Mouse (Mus musculus) forebrain, embryonic 15.5 days (tissue): Measurements from ENCODE around the gene Dhh. TPM values are rescaled to one million over a fixed set of nuclear protein-coding genes. Genes with fewer than 3 reads are reported as not detected.
"Not testable (repeated sequence)": the region's sequence is repeated elsewhere in the genome, so short reads cannot be mapped to it uniquely, and the experiment has no call there.

ENCODE experiments used
- ATAC-seq: fragments of 200-750 bp; cut with Nextera tagmentation; replicated peaks from 2 replicates; pipeline ENCODE4 v1.8.0; 2017; ENCODE audit warnings: mild to moderate bottlenecking, moderate TSS enrichment, moderate library complexity
- H3K27ac ChIP-seq: fragments of 300-500 bp; sonication (generic); replicated peaks from 2 replicates; pipeline ENCODE4 v1.5.1; 2015; ENCODE audit warnings: mild to moderate bottlenecking, inconsistent platforms
- H3K27me3 ChIP-seq: fragments of 300-500 bp; sonication (generic); 2 replicates; pipeline ENCODE4 v1.6.1; 2015; ENCODE audit warnings: inconsistent platforms
- H3K36me3 ChIP-seq: fragments of 300-500 bp; sonication (generic); 2 replicates; pipeline ENCODE4 v1.6.1; 2015; ENCODE audit warnings: mild to moderate bottlenecking, inconsistent platforms
- H3K4me1 ChIP-seq: fragments of 300-500 bp; sonication (generic); 2 replicates; pipeline ENCODE4 v1.6.1; 2015; ENCODE audit warnings: inconsistent platforms
- H3K4me2 ChIP-seq: fragments of 300-500 bp; sonication (generic); replicated peaks from 2 replicates; pipeline ENCODE4 v1.6.1; 2015; ENCODE audit warnings: mild to moderate bottlenecking, inconsistent platforms
- H3K4me3 ChIP-seq: fragments of 300-500 bp; sonication (generic); 2 replicates; pipeline ENCODE4 v1.5.1; 2015; ENCODE audit warnings: mild to moderate bottlenecking, inconsistent platforms
- H3K9ac ChIP-seq: fragments of 300-500 bp; sonication (generic); replicated peaks from 2 replicates; pipeline ENCODE4 v1.6.1; 2015; ENCODE audit warnings: mild to moderate bottlenecking, inconsistent platforms
- H3K9me3 ChIP-seq: fragments of 300-500 bp; sonication (generic); 2 replicates; pipeline ENCODE4 v1.6.1; 2016; ENCODE audit warnings: inconsistent platforms
- WGBS: fragments of 180-500 bp; shearing (Covaris S2); methylation state at CpG from one replicate; pipeline ENCODE4 v1.1.7; 2015; ENCODE audit warnings: mixed read lengths; 5-methylcytosine and 5-hydroxymethylcytosine counted together
- polyA plus RNA-seq: library from polyadenylated mRNA; unstranded; fragments of >200 nt; fragmentation: Nextera tagmentation; extraction: Ambion mirVana; gene quantifications from 2 replicates; pipeline ENCODE4 v1.2.1, GENCODE M21; 2015

Gene Dhh
- polyA plus RNA-seq = 0.52 and 0.68 TPM in 2 replicates

GRCm38 (mm10) chr15:98897928-98898800 is at the start of gene Dhh:
Dhh (minus strand) TSS chr15:98898540.
- peaks cover 40% of the 10 kb centered on the region for H3K4me1 ChIP-seq
- ATAC-seq = 0 out of 2 replicates have a peak, but pooled peaks have one; percentile 14
- no peak within 1 kb of the TSS for H3K27ac ChIP-seq
- H3K27me3 ChIP-seq = peaks cover 65% of the 10 kb centered on the region
- WGBS = under 1% methylated on average over 41 of the region's 41 CpGs
- H3K9me3 ChIP-seq = no peaks in the 10 kb centered on the region
- peak within 1 kb of the TSS; percentile 15 for H3K4me3 ChIP-seq
- peak within 1 kb of the TSS; percentile 26 for H3K4me2 ChIP-seq
- H3K9ac ChIP-seq = no peak within 1 kb of the TSS
- H3K36me3 ChIP-seq = peaks cover 3% of the 10 kb centered on the region

DNA sequence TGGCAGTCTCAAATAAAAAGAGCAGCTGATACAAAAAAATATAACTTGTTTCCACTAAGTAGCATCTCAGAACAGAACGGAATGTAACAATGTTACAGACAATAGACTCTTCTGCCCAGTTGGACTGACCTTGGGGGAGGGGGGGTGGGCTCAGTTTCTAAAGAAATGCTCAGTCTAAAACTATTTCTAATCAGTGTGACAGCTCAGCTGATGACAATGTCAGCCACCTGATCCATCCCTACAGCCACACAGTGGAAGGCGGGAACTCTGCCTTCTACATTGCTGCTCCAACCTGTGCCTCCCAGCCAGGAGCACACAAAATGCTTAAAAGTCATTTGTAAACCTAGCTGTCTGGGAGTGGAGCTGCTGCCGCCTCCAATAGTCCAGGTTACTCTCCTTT is 49.5 kb upstream of the Dhh start:
- 50% methylated on average over 3 of the region's 3 CpGs for WGBS
- no peak for ATAC-seq
- no peaks in the 10 kb centered on the region for H3K9me3 ChIP-seq
- H3K9ac ChIP-seq = 0 out of 2 replicates have a peak overlapping the region, but pooled peaks have one; percentile 0
- no peaks in the 10 kb centered on the region for H3K27me3 ChIP-seq
- peak overlapping the region; percentile 71 for H3K4me2 ChIP-seq
- H3K4me1 ChIP-seq = peaks cover 18% of the 10 kb centered on the region
- peak overlapping the region; percentile 40; the same call in 1 of the 2 replicates for H3K4me3 ChIP-seq
- H3K36me3 ChIP-seq = peaks cover 15% of the 10 kb centered on the region
- peak overlapping the region; percentile 48 for H3K27ac ChIP-seq

GRCm38 (mm10) chr15:98943133-98943532 is 44.8 kb upstream of the Dhh start:
- WGBS = 82% methylated on average over 4 of the region's 4 CpGs

GRCm38 (mm10) chr15:98942081-98942480 is 43.7 kb upstream of the Dhh start:
- H3K4me2 ChIP-seq = no peak overlapping the region
- H3K4me1 ChIP-seq = no peaks in the 10 kb centered on the region
- no peak for ATAC-seq
- 71% methylated on average over 4 of the region's 4 CpGs for WGBS
- H3K27me3 ChIP-seq = no peaks in the 10 kb centered on the region
- no peak overlapping the region for H3K4me3 ChIP-seq
- no peaks in the 10 kb centered on the region for H3K9me3 ChIP-seq
- no peak overlapping the region for H3K9ac ChIP-seq
- no peaks in the 10 kb centered on the region for H3K36me3 ChIP-seq
- H3K27ac ChIP-seq = no peak overlapping the region

More at GRCm38 (mm10) chr15:98943133-98943532, 44.8 kb upstream of the Dhh start:
- H3K27ac ChIP-seq = no peak overlapping the region
- ATAC-seq = no peak
- H3K9ac ChIP-seq = no peak overlapping the region
- no peaks in the 10 kb centered on the region for H3K36me3 ChIP-seq
- H3K4me2 ChIP-seq = no peak overlapping the region
- peaks cover 4% of the 10 kb centered on the region; the same call in 1 of the 2 replicates for H3K4me1 ChIP-seq
- H3K9me3 ChIP-seq = no peaks in the 10 kb centered on the region
- no peak overlapping the region for H3K4me3 ChIP-seq
- no peaks in the 10 kb centered on the region for H3K27me3 ChIP-seq

GRCm38 (mm10) chr15:98941539-98941938 is 43.2 kb upstream of the Dhh start:
- no peak for ATAC-seq
- Histone ChIP-seq H3K27me3 (no peaks in the 10 kb centered on the region), H3K4me2 (no peak overlapping the region), H3K4me1 (no peaks in the 10 kb centered on the region), H3K9me3 (no peaks in the 10 kb centered on the region), H3K36me3 (no peaks in the 10 kb centered on the region), H3K4me3 (no peak overlapping the region), H3K27ac (no peak overlapping the region), H3K9ac (no peak overlapping the region)
- WGBS = 90% methylated on average over 2 of the region's 2 CpGs

- no peak overlapping the region for H3K4me2 ChIP-seq
- 43% methylated on average over 10 of the region's 10 CpGs for WGBS
- no peak for ATAC-seq
- peak overlapping the region; percentile 57 for H3K27ac ChIP-seq
- H3K9me3 ChIP-seq = no peaks in the 10 kb centered on the region
- no peaks in the 10 kb centered on the region for H3K36me3 ChIP-seq
- H3K27me3 ChIP-seq = no peaks in the 10 kb centered on the region
- peaks cover 5% of the 10 kb centered on the region for H3K4me1 ChIP-seq
- H3K4me3 ChIP-seq = no peak overlapping the region
- no peak overlapping the region for H3K9ac ChIP-seq
Measured at GRCm38 (mm10) chr15:98940816-98941215, 42.5 kb upstream of the Dhh start.

GRCm38 (mm10) chr15:98934217-98934839 is 36.0 kb upstream of the Dhh start, which contains the start of gene Tuba1b:
Tuba1b (minus strand) TSS chr15:98934565.
- H3K27ac ChIP-seq = peak within 1 kb of the TSS; percentile 99
- H3K4me3 ChIP-seq = peak within 1 kb of the TSS; percentile 76
- ATAC-seq = peak; percentile 89
- peaks cover 29% of the 10 kb centered on the region for H3K4me1 ChIP-seq
- no peaks in the 10 kb centered on the region for H3K9me3 ChIP-seq
- H3K9ac ChIP-seq = peak within 1 kb of the TSS; percentile 90
- no peaks in the 10 kb centered on the region for H3K27me3 ChIP-seq
- WGBS = under 1% methylated on average over 56 of the region's 58 CpGs
- peak within 1 kb of the TSS; percentile 73 for H3K4me2 ChIP-seq
- H3K36me3 ChIP-seq = peaks cover 11% of the 10 kb centered on the region

GRCm38 (mm10) chr15:98933833-98934216 is 35.5 kb upstream of the Dhh start:
- H3K27me3 ChIP-seq = no peaks in the 10 kb centered on the region

GRCm38 (mm10) chr15:98933004-98933671 is 34.8 kb upstream of the Dhh start:
- peaks cover 39% of the 10 kb centered on the region for H3K4me1 ChIP-seq
- not testable (repeated sequence) for H3K27me3 ChIP-seq, H3K9me3 ChIP-seq
- H3K27ac ChIP-seq = peak overlapping the region; percentile 99
- peak overlapping the region; percentile 90 for H3K9ac ChIP-seq
- H3K4me2 ChIP-seq = peak overlapping the region; percentile 73
- peaks cover 11% of the 10 kb centered on the region for H3K36me3 ChIP-seq
- ATAC-seq = peak; percentile 38; the same call in 1 of the 2 replicates
- WGBS = 10% methylated on average over 8 of the region's 9 CpGs
- peak overlapping the region; percentile 76 for H3K4me3 ChIP-seq

More at GRCm38 (mm10) chr15:98933833-98934216, 35.5 kb upstream of the Dhh start:
- peaks cover 35% of the 10 kb centered on the region for H3K4me1 ChIP-seq
- WGBS = under 1% methylated on average over 35 of the region's 35 CpGs
- H3K27ac ChIP-seq = peak overlapping the region; percentile 99
- H3K9ac ChIP-seq = peak overlapping the region; percentile 90
- no peaks in the 10 kb centered on the region for H3K9me3 ChIP-seq
- peak overlapping the region; percentile 73 for H3K4me2 ChIP-seq
- H3K36me3 ChIP-seq = peaks cover 11% of the 10 kb centered on the region
- peak; percentile 89 for ATAC-seq
- H3K4me3 ChIP-seq = peak overlapping the region; percentile 76

- Histone ChIP-seq H3K4me1 (peaks cover 35% of the 10 kb centered on the region), H3K4me2 (no peak overlapping the region), H3K27ac (no peak overlapping the region; the same call in 1 of the 2 replicates), H3K4me3 (no peak overlapping the region), H3K9ac (0 out of 2 replicates have a peak overlapping the region, but pooled peaks have one; percentile 24), H3K36me3 (peaks cover 11% of the 10 kb centered on the region), H3K27me3 (no peaks in the 10 kb centered on the region), H3K9me3 (no peaks in the 10 kb centered on the region)
- no peak for ATAC-seq
- WGBS = 56% methylated on average over 3 of the region's 3 CpGs
Measured at GRCm38 (mm10) chr15:98930998-98931397, 32.7 kb upstream of the Dhh start.

- no peaks in the 10 kb centered on the region for H3K27me3 ChIP-seq
- no peak overlapping the region for H3K9ac ChIP-seq
- H3K4me2 ChIP-seq = no peak overlapping the region
- 46% methylated on average over 8 of the region's 8 CpGs for WGBS
- ATAC-seq = no peak
- H3K27ac ChIP-seq = no peak overlapping the region
- no peak overlapping the region for H3K4me3 ChIP-seq
- H3K9me3 ChIP-seq = no peaks in the 10 kb centered on the region
- peaks cover 27% of the 10 kb centered on the region for H3K4me1 ChIP-seq
- peaks cover 11% of the 10 kb centered on the region for H3K36me3 ChIP-seq
Measured at GRCm38 (mm10) chr15:98930017-98930734, 31.8 kb upstream of the Dhh start.
